Mouse (Mus musculus) MEL (cell line): ENCODE results near the gene Pdia3. TPM values are rescaled to one million over a fixed set of nuclear protein-coding genes. Genes with fewer than 3 reads are reported as not detected.

Source experiments
- DNase-seq: peaks from one replicate; pipeline ENCODE4 v3.0.0; 2011; ENCODE audit warnings: low read depth, low spot score
- H3K27ac ChIP-seq: 2 replicates; pipeline ENCODE4 v1.5.1; 2012; ENCODE audit warnings: low read depth, mild to moderate bottlenecking, control low read depth, low read length, moderate library complexity; ENCODE audit not compliant: control insufficient read depth
- H3K27me3 ChIP-seq, 2 experiments: fragments of 150-350 bp in 1 of 2; sonication (generic) in 1 of 2; 2 replicates each; pipeline ENCODE4 v1.6.1; 2012; ENCODE audit warnings: low read length in 2 of 2, mild to moderate bottlenecking in 2 of 2, improper control_type of control experiment in 1 of 2, moderate library complexity in 1 of 2; ENCODE audit not compliant: insufficient read depth in 2 of 2, control insufficient read depth in 1 of 2
- H3K36me3 ChIP-seq, 2 experiments: 2 replicates each; pipeline ENCODE4 v1.6.1; 2012 to 2014; ENCODE audit warnings: low read length in 2 of 2, improper control_type of control experiment in 1 of 2, inconsistent platforms in 1 of 2, mild to moderate bottlenecking in 1 of 2; ENCODE audit not compliant: insufficient read depth in 2 of 2, control insufficient read depth in 1 of 2
- H3K4me1 ChIP-seq, 2 experiments: fragments of 150-350 bp in 1 of 2; sonication (generic) in 1 of 2; 2 replicates each; pipeline ENCODE4 v1.6.1; 2012; ENCODE audit warnings: low read length in 2 of 2, improper control_type of control experiment in 1 of 2, mild to moderate bottlenecking in 1 of 2; ENCODE audit not compliant: insufficient read depth in 2 of 2, control insufficient read depth in 1 of 2
- H3K4me3 ChIP-seq, 2 experiments: fragments of 150-350 bp in 1 of 2; sonication (generic) in 1 of 2; 2 replicates each; pipeline ENCODE4 v1.5.1; 2012; ENCODE audit warnings: low read depth in 2 of 2, low read length in 2 of 2, mild to moderate bottlenecking in 2 of 2, moderate library complexity in 2 of 2, control low read depth in 1 of 2, improper control_type of control experiment in 1 of 2; ENCODE audit not compliant: control insufficient read depth in 1 of 2, insufficient read depth in 1 of 2
- H3K79me2 ChIP-seq: 2 replicates; pipeline ENCODE4 v1.6.1; 2012; ENCODE audit warnings: mild to moderate bottlenecking, low read length, moderate library complexity; ENCODE audit not compliant: control insufficient read depth, poor library complexity, insufficient read depth
- H3K9ac ChIP-seq: 2 replicates; pipeline ENCODE4 v1.6.1; 2012; ENCODE audit warnings: low read depth, mild to moderate bottlenecking, control low read depth, low read length, moderate library complexity; ENCODE audit not compliant: control insufficient read depth, poor library complexity, severe bottlenecking
- H3K9me3 ChIP-seq: fragments of 150-350 bp; sonication (generic); replicated peaks from 2 replicates; pipeline ENCODE4 v1.6.1; 2012; ENCODE audit warnings: mild to moderate bottlenecking, low read length, improper control_type of control experiment, moderate library complexity; ENCODE audit not compliant: insufficient read depth
- CHD1 ChIP-seq: IDR thresholded peaks from 2 replicates; pipeline ENCODE4 v1.6.1; 2012; ENCODE audit warnings: low read depth, mild to moderate bottlenecking, inconsistent platforms, low read length, improper control_type of control experiment
- CTCF ChIP-seq, 3 experiments: IDR thresholded peaks in 2 of 3; conservative IDR thresholded peaks in 1 of 3; 2 replicates each; pipeline ENCODE4 v1.5.1; 2011 to 2012; ENCODE audit warnings: low read length in 3 of 3, low read depth in 2 of 3, mild to moderate bottlenecking in 2 of 3, improper control_type of control experiment in 1 of 3, inconsistent platforms in 1 of 3, mixed read lengths in 1 of 3, moderate library complexity in 1 of 3; ENCODE audit not compliant: control insufficient read depth in 1 of 3, insufficient read depth in 1 of 3, poor library complexity in 1 of 3, severe bottlenecking in 1 of 3
- E2F4 ChIP-seq: IDR thresholded peaks from 2 replicates; pipeline ENCODE4 v1.6.1; 2011; ENCODE audit warnings: low read depth, low read length, improper control_type of control experiment, borderline replicate concordance
- ETS1 ChIP-seq: IDR thresholded peaks from 2 replicates; pipeline ENCODE4 v1.6.1; 2012; ENCODE audit warnings: low read depth, mild to moderate bottlenecking, inconsistent platforms, low read length, improper control_type of control experiment, moderate library complexity
- GABPA ChIP-seq: IDR thresholded peaks from 2 replicates; pipeline ENCODE4 v1.6.1; 2012; ENCODE audit warnings: low read depth, mild to moderate bottlenecking, inconsistent platforms, low read length, improper control_type of control experiment, moderate library complexity
- HCFC1 ChIP-seq: IDR thresholded peaks from 2 replicates; pipeline ENCODE4 v1.6.1; 2012; ENCODE audit warnings: low read depth, mild to moderate bottlenecking, inconsistent platforms, low read length, improper control_type of control experiment, moderate library complexity
- MAX ChIP-seq: IDR thresholded peaks from 2 replicates; pipeline ENCODE4 v1.6.1; 2011; ENCODE audit warnings: low read length, improper control_type of control experiment
- RAD21 ChIP-seq: IDR thresholded peaks from 2 replicates; pipeline ENCODE4 v1.6.1; 2011; ENCODE audit warnings: mild to moderate bottlenecking, low read depth, low read length, improper control_type of control experiment
- RCOR1 ChIP-seq: IDR thresholded peaks from 2 replicates; pipeline ENCODE4 v1.6.1; 2012; ENCODE audit warnings: low read depth, mild to moderate bottlenecking, inconsistent platforms, low read length, improper control_type of control experiment
- SIN3A ChIP-seq: IDR thresholded peaks from 2 replicates; pipeline ENCODE4 v1.6.1; 2012; ENCODE audit warnings: low read length, improper control_type of control experiment, inconsistent platforms
- SMC3 ChIP-seq: IDR thresholded peaks from 2 replicates; pipeline ENCODE4 v1.6.1; 2011; ENCODE audit warnings: low read depth, low read length, improper control_type of control experiment
- TAL1 ChIP-seq: IDR thresholded peaks from 2 replicates; pipeline ENCODE4 v1.6.1; 2012; ENCODE audit warnings: mild to moderate bottlenecking, inconsistent platforms, low read length, moderate library complexity, mixed read lengths
- TBP ChIP-seq: IDR thresholded peaks from 2 replicates; pipeline ENCODE4 v1.8.0; 2011; ENCODE audit warnings: low read depth, low read length, improper control_type of control experiment
- UBTF ChIP-seq: IDR thresholded peaks from 2 replicates; pipeline ENCODE4 v1.6.1; 2012; ENCODE audit warnings: low read depth, mild to moderate bottlenecking, inconsistent platforms, low read length, improper control_type of control experiment, moderate library complexity, borderline replicate concordance; ENCODE audit not compliant: insufficient read depth
- ZC3H11A ChIP-seq: IDR thresholded peaks from 2 replicates; pipeline ENCODE4 v1.6.1; 2012; ENCODE audit warnings: low read depth, mild to moderate bottlenecking, inconsistent platforms, low read length, improper control_type of control experiment
- ZKSCAN1 ChIP-seq: IDR thresholded peaks from 2 replicates; pipeline ENCODE4 v1.6.1; 2012; ENCODE audit warnings: low read depth, mild to moderate bottlenecking, inconsistent platforms, low read length, improper control_type of control experiment, moderate library complexity
- ZNF384 ChIP-seq: IDR thresholded peaks from 2 replicates; pipeline ENCODE4 v1.6.1; 2012; ENCODE audit warnings: low read depth, mild to moderate bottlenecking, inconsistent platforms, low read length, improper control_type of control experiment
- polyA plus RNA-seq, 2 experiments: library from polyadenylated mRNA; stranded (reverse) in 1 of 2; unstranded in 1 of 2; fragments of >175 nt in 1 of 2; fragments of >200 nt in 1 of 2; gene quantifications; 2 replicates each; pipeline versions ENCODE4 v1.2.1 to v1.2.4; 2012; ENCODE audit warnings: low replicate concordance in 2 of 2, low read depth in 1 of 2; ENCODE audit not compliant: insufficient read length in 2 of 2, insufficient read depth in 1 of 2, missing spikeins in 1 of 2
- total RNA-seq: library from RNA; depleted of rRNA; stranded (reverse); fragments of 300-350 nt; gene quantifications from 2 replicates; pipeline ENCODE4 v1.2.3, GENCODE M21; 2012

Gene Pdia3
- total and polyA plus RNA-seq, 3 experiments = 70.7 to 473 (median 471) TPM

DNA sequence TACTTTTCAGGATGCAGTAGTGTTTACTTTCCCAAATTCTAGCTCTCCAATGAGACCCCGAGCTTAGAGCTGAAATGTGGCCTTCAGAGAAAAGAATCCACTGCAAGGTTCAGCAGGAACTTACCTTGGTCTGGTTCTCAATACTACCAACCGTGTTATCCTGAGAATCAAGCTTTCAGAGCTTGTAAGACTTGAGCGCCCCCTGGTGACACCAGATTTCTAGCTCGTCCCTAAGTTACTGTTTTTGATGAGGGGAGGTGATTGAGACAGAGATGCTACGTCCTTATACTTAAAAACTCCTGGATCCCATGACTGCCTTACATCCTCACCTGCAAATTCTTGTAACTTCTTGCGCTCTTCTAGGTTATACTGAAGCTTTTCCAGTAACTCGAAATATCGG, 17.0 kb upstream of the Pdia3 start:
- no peak overlapping the region for H3K4me3 ChIP-seq
- DNase-seq = peak; percentile 87
- no peaks in the 10 kb centered on the region for H3K79me2 ChIP-seq
- H3K36me3 ChIP-seq = no peaks in the 10 kb centered on the region
- no peak overlapping the region for H3K9ac ChIP-seq
- no peaks in the 10 kb centered on the region for H3K9me3 ChIP-seq
- TF ChIP-seq CTCF (IDR thresholded peaks at IDR 0.05 in 2 of 3, conservative IDR thresholded peaks at IDR 0.05 in 1 of 3; ENCODE audit: control insufficient read depth in 1 of 3, insufficient read depth in 1 of 3, low read depth in 2 of 3, low read length in 3 of 3, poor library complexity in 1 of 3, severe bottlenecking in 1 of 3) = peak; percentile 60 to 84 (median 76)
- TF ChIP-seq ZKSCAN1 = no peak
- TF ChIP-seq RAD21 = peak; percentile 76
- TF ChIP-seq ZC3H11A = peak; percentile 47
- no peak for TF ChIP-seq E2F4
- TF ChIP-seq SMC3 = peak; percentile 68
- TF ChIP-seq SIN3A = no peak
- no peak overlapping the region for H3K27ac ChIP-seq
- H3K4me1 ChIP-seq = no peaks in the 10 kb centered on the region
- H3K27me3 ChIP-seq = no peaks in the 10 kb centered on the region

DNA sequence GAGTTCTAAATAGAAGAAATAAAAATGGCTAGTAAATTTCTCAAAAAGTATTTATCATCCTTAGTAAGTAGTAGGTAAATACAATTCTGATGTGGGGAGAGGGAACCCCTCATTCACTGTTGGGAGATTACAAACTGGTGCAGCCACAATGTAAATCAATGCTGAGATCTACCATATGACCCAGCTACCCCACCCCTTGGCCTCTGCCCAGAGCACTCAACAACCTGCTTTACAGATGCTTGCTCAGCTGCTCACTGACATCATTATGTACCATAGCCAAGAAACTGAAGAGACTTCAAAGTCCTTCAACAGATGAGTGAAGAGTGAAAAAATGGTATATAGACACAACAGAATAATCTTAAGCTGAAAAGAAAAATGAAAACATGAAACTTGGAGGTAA, 10.3 kb upstream of the Pdia3 start:
- Histone ChIP-seq H3K79me2 (no peaks in the 10 kb centered on the region), H3K9me3 (no peaks in the 10 kb centered on the region), H3K4me3 (no peak overlapping the region), H3K9ac (no peak overlapping the region), H3K4me1 (no peaks in the 10 kb centered on the region), H3K27ac (no peak overlapping the region), H3K36me3 (no peaks in the 10 kb centered on the region; a peak in 1 of 4 replicates), H3K27me3 (no peaks in the 10 kb centered on the region)
- no peak for DNase-seq
- TF ChIP-seq ETS1 (peak; percentile 70; the same call in 1 of the 2 replicates), MAX (no peak)

DNA sequence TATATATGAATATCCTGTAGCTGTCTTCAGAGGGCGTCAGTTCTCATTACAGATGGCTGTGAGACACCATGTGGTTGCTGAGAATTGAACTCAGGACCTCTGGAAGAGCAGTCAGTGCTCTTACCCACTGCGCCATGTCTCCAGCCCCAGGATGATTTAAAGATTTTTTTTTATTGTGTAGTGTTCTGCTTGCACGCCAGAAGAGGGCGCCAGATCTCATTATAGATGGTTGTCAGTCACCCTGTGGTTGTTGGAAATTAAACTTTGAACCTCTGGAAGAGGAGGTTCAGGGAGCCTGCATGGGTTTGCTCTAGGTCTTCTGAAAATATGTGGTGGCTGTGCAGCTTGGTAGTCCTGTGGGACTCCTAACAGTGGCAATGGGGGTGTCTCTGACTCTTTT, 5.4 kb upstream of the Pdia3 start:
- Histone ChIP-seq H3K9ac (no peak overlapping the region), H3K79me2 (peaks cover 2% of the 10 kb centered on the region), H3K36me3 (peaks cover 0 to 3% of the 10 kb centered on the region in 2 experiments; a peak in 2 of 4 replicates), H3K27ac (no peak overlapping the region), H3K27me3 (no peaks in the 10 kb centered on the region), H3K4me1 (no peaks in the 10 kb centered on the region), H3K4me3 (no peak overlapping the region), H3K9me3 (no peaks in the 10 kb centered on the region)
- peak; percentile 86 for DNase-seq
- TF ChIP-seq ZC3H11A = peak; percentile 60
- TF ChIP-seq CHD1 = no peak
- peak; percentile 85 for TF ChIP-seq TBP
- TF ChIP-seq E2F4 = no peak
- TF ChIP-seq RCOR1 = no peak
- no peak for TF ChIP-seq UBTF
- TF ChIP-seq CTCF (IDR thresholded peaks at IDR 0.05 in 2 of 3, conservative IDR thresholded peaks at IDR 0.05 in 1 of 3; ENCODE audit: control insufficient read depth in 1 of 3, insufficient read depth in 1 of 3, low read depth in 2 of 3, low read length in 3 of 3, poor library complexity in 1 of 3, severe bottlenecking in 1 of 3) = peak; percentile 50 to 73 (median 55)
- TF ChIP-seq GABPA = no peak
- peak; percentile 94 for TF ChIP-seq ZNF384
- no peak for TF ChIP-seq HCFC1
- peak; percentile 68 for TF ChIP-seq SMC3
- TF ChIP-seq RAD21 = peak; percentile 64
- no peak for TF ChIP-seq TAL1
- TF ChIP-seq SIN3A = peak; percentile 34; the same call in 1 of the 2 replicates
